Mouse (Mus musculus): ENCODE measurements around the gene Olfr374.
"Not testable (repeated sequence)": the region's sequence is repeated elsewhere in the genome, so short reads cannot be mapped to it uniquely, and the experiment has no call there.

Gene Olfr374

GRCm38 (mm10) chr8:72106740-72107139 is at the start of gene Olfr374:
Gene Olfr374, plus strand, starts transcription at chr8:72107040.
- DNase-seq (ENCODE audit: low read depth), result no peak

- DNase-seq (ENCODE audit: low read depth), result not testable (repeated sequence)
Measured at GRCm38 (mm10) chr8:72057643-72058042, 49.2 kb upstream of the Olfr374 start.

- not testable (repeated sequence) for DNase-seq (ENCODE audit: low read depth)
Measured at GRCm38 (mm10) chr8:72066819-72067399, 39.9 kb upstream of the Olfr374 start.

- not testable (repeated sequence) for DNase-seq (ENCODE audit: low read depth)
Measured at GRCm38 (mm10) chr8:72082877-72083276, 24.0 kb upstream of the Olfr374 start, which contains the start of gene Olfr373. Gene Olfr373, plus strand, starts transcription at chr8:72083177.

- no peak for DNase-seq (ENCODE audit: low read depth)
Measured at GRCm38 (mm10) chr8:72084744-72085143, 22.1 kb upstream of the Olfr374 start.

GRCm38 (mm10) chr8:72087611-72088010 is 19.2 kb upstream of the Olfr374 start:
- DNase-seq (ENCODE audit: low read depth), result peak; percentile 44

GRCm38 (mm10) chr8:72096721-72097120 is 10.1 kb upstream of the Olfr374 start:
- DNase-seq (ENCODE audit: low read depth), result not testable (repeated sequence)

- DNase-seq (ENCODE audit: low read depth), result peak; percentile 73
Measured at GRCm38 (mm10) chr8:72099377-72100103, 7.3 kb upstream of the Olfr374 start.

- DNase-seq (ENCODE audit: low read depth), result peak; percentile 37
Measured at GRCm38 (mm10) chr8:72105165-72105564, 1.7 kb upstream of the Olfr374 start.

GRCm38 (mm10) chr8:72110876-72111275 is 4.0 kb downstream of the Olfr374 start:
- no peak for DNase-seq (ENCODE audit: low read depth)

- peak; percentile 29 for DNase-seq (ENCODE audit: low read depth)
Measured at GRCm38 (mm10) chr8:72112486-72112885, 5.6 kb downstream of the Olfr374 start.

GRCm38 (mm10) chr8:72115202-72115601 is 8.4 kb downstream of the Olfr374 start:
- DNase-seq (ENCODE audit: low read depth), result no peak

GRCm38 (mm10) chr8:72118616-72119015 is 11.8 kb downstream of the Olfr374 start:
- DNase-seq (ENCODE audit: low read depth), result no peak

GRCm38 (mm10) chr8:72121486-72121885 is 14.6 kb downstream of the Olfr374 start:
- not testable (repeated sequence) for DNase-seq (ENCODE audit: low read depth)

GRCm38 (mm10) chr8:72121997-72122396 is 15.2 kb downstream of the Olfr374 start:
- no peak for DNase-seq (ENCODE audit: low read depth)

GRCm38 (mm10) chr8:72127834-72128233 is 21.0 kb downstream of the Olfr374 start:
- DNase-seq (ENCODE audit: low read depth), result no peak

- no peak for DNase-seq (ENCODE audit: low read depth)
Measured at GRCm38 (mm10) chr8:72131251-72131650, 24.4 kb downstream of the Olfr374 start.

- no peak for DNase-seq (ENCODE audit: low read depth)
Measured at GRCm38 (mm10) chr8:72131901-72132300, 25.1 kb downstream of the Olfr374 start.

GRCm38 (mm10) chr8:72132417-72132816 is 25.6 kb downstream of the Olfr374 start:
- peak; percentile 37 for DNase-seq (ENCODE audit: low read depth)

GRCm38 (mm10) chr8:72132891-72133290 is 26.1 kb downstream of the Olfr374 start:
- DNase-seq (ENCODE audit: low read depth), result peak; percentile 64

- no peak for DNase-seq (ENCODE audit: low read depth)
Measured at GRCm38 (mm10) chr8:72133507-72133906, 26.7 kb downstream of the Olfr374 start.

- DNase-seq (ENCODE audit: low read depth), result peak; percentile 91
Measured at GRCm38 (mm10) chr8:72134756-72135445, 28.1 kb downstream of the Olfr374 start, which contains the start of gene Tpm4. Gene Tpm4, plus strand, starts transcription at chr8:72134975.

All from NIH3T3 (cell line).